Mouse (Mus musculus) kidney, adult 2 months (tissue): ENCODE data around the gene Hmcn2.

ENCODE experiments used
- CTCF ChIP-seq: fragments of 200-500 bp; conservative IDR thresholded peaks from 2 replicates; pipeline ENCODE4 v1.5.1; 2011; ENCODE audit warnings: low read depth, mild to moderate bottlenecking, control low read depth, low read length, moderate library complexity, mixed read lengths; ENCODE audit not compliant: insufficient read depth, insufficient read length
- POLR2A ChIP-seq: fragments of 200-500 bp; IDR thresholded peaks from one replicate; pipeline ENCODE4 v1.6.1; 2011; ENCODE audit warnings: low read depth, low read length, control low read depth

DNA sequence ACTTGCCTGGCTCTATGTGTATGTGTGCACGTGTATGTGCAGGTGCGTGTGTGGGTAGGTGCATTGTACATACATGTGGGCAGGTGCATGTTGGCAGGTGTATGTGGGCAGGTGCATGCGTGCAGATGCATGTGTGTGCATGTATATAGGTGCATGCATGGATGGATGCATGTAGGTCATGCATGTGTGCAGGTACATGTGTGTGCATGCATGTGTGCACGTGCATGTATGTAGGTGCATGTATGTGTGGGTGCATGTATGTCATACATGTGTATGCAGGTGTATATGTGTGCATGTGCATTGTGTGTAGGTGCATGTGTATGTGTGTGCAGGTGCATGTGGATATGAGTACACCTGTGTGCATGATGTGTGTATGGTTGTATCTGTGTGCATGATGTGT lies 135.7 kb downstream of the Hmcn2 start:
- no peak for TF ChIP-seq POLR2A
- no peak for TF ChIP-seq CTCF
